Mouse (Mus musculus) neural tube, embryonic 14.5 days (tissue): ENCODE measurements around the gene Oas3. TPM values are rescaled to one million over a fixed set of nuclear protein-coding genes. Genes with fewer than 3 reads are reported as not detected.

Source experiments
- ATAC-seq: fragments of 200-750 bp; cut with Nextera tagmentation; 2 replicates; pipeline ENCODE4 v1.8.0; 2017; ENCODE audit warnings: low read depth, mild to moderate bottlenecking, moderate TSS enrichment, moderate library complexity
- H3K27ac ChIP-seq: fragments of 300-500 bp; sonication (generic); 2 replicates; pipeline ENCODE4 v1.5.1; 2014; ENCODE audit warnings: low read depth, mild to moderate bottlenecking, control low read depth, low read length, moderate library complexity, mixed read lengths
- H3K27me3 ChIP-seq: fragments of 300-500 bp; sonication (generic); 2 replicates; pipeline ENCODE4 v1.6.1; 2014; ENCODE audit warnings: low read length; ENCODE audit not compliant: control insufficient read depth, insufficient read depth
- H3K36me3 ChIP-seq: fragments of 300-500 bp; sonication (generic); 2 replicates; pipeline ENCODE4 v1.6.1; 2014; ENCODE audit warnings: low read length, mixed read lengths; ENCODE audit not compliant: control insufficient read depth, insufficient read depth
- H3K4me1 ChIP-seq: fragments of 300-500 bp; sonication (generic); 2 replicates; pipeline ENCODE4 v1.6.1; 2014; ENCODE audit warnings: low read length; ENCODE audit not compliant: control insufficient read depth, insufficient read depth
- H3K4me2 ChIP-seq: fragments of 300-500 bp; sonication (generic); 2 replicates; pipeline ENCODE4 v1.6.1; 2014; ENCODE audit warnings: mild to moderate bottlenecking, low read depth, low read length, control low read depth
- H3K4me3 ChIP-seq: fragments of 300-500 bp; sonication (generic); 2 replicates; pipeline ENCODE4 v1.5.1; 2014; ENCODE audit warnings: low read depth, low read length, control low read depth, mixed read lengths
- H3K9ac ChIP-seq: fragments of 300-500 bp; sonication (generic); replicated peaks from 2 replicates; pipeline ENCODE4 v1.6.1; 2014; ENCODE audit warnings: low read depth, mild to moderate bottlenecking, control low read depth, low read length, mixed read lengths
- H3K9me3 ChIP-seq: fragments of 300-500 bp; sonication (generic); 2 replicates; pipeline ENCODE4 v1.6.1; 2016; ENCODE audit warnings: low read length; ENCODE audit not compliant: control insufficient read depth
- WGBS: fragments of 180-500 bp; shearing (Covaris S2); extraction: QIAGEN DNeasy Blood & Tissue Kit; methylation state at CpG from one replicate; pipeline ENCODE4 v1.1.7; 2014; 5-methylcytosine and 5-hydroxymethylcytosine counted together
- polyA plus RNA-seq: library from polyadenylated mRNA; unstranded; fragments of >200 nt; fragmentation: Nextera tagmentation; extraction: Ambion mirVana; gene quantifications from 2 replicates; pipeline ENCODE4 v1.2.1, GENCODE M21; 2014

Oas3 gene
- polyA plus RNA-seq, 1 experiment from 2014 or later: 0.42 TPM

GRCm38 (mm10) chr5:120714314-120714713 is 63.1 kb downstream of the Oas3 start:
- no peak overlapping the region for H3K27ac ChIP-seq
- H3K4me1 ChIP-seq: peaks cover 14% of the 10 kb centered on the region
- H3K27me3 ChIP-seq: peaks cover 10% of the 10 kb centered on the region
- no peak overlapping the region for H3K4me2 ChIP-seq
- H3K4me3 ChIP-seq: no peak overlapping the region
- WGBS: 5% methylated on average over 16 of the region's 16 CpGs
- no peak overlapping the region for H3K9ac ChIP-seq
- ATAC-seq: no peak
- H3K9me3 ChIP-seq: no peaks in the 10 kb centered on the region
- H3K36me3 ChIP-seq: no peaks in the 10 kb centered on the region

GRCm38 (mm10) chr5:120712721-120713120 is 64.7 kb downstream of the Oas3 start:
- Histone ChIP-seq H3K9ac (no peak overlapping the region), H3K27me3 (peaks cover 10% of the 10 kb centered on the region), H3K4me1 (peaks cover 24% of the 10 kb centered on the region), H3K27ac (no peak overlapping the region), H3K4me2 (no peak overlapping the region), H3K9me3 (no peaks in the 10 kb centered on the region), H3K4me3 (no peak overlapping the region), H3K36me3 (no peaks in the 10 kb centered on the region)
- WGBS: 53% methylated on average over 8 of the region's 8 CpGs
- ATAC-seq: no peak

- H3K27ac ChIP-seq: peak within 1 kb of the TSS; percentile 87
- H3K4me1 ChIP-seq: peaks cover 25% of the 10 kb centered on the region
- 0 out of 2 replicates have a peak, but pooled peaks have one; percentile 6 for ATAC-seq
- H3K4me2 ChIP-seq: peak within 1 kb of the TSS; percentile 65
- peaks cover 10% of the 10 kb centered on the region for H3K27me3 ChIP-seq
- 19% methylated on average over 3 of the region's 3 CpGs for WGBS
- H3K9me3 ChIP-seq: no peaks in the 10 kb centered on the region
- peak within 1 kb of the TSS; percentile 81 for H3K4me3 ChIP-seq
- peak within 1 kb of the TSS; percentile 94 for H3K9ac ChIP-seq
- no peaks in the 10 kb centered on the region for H3K36me3 ChIP-seq
These were observed 65.6 kb downstream of the Oas3 start, which contains the start of gene Dtx1 for GRCm38 (mm10) chr5:120711827-120712226. Gene Dtx1 (minus strand): TSS chr5:120711927.

DNA sequence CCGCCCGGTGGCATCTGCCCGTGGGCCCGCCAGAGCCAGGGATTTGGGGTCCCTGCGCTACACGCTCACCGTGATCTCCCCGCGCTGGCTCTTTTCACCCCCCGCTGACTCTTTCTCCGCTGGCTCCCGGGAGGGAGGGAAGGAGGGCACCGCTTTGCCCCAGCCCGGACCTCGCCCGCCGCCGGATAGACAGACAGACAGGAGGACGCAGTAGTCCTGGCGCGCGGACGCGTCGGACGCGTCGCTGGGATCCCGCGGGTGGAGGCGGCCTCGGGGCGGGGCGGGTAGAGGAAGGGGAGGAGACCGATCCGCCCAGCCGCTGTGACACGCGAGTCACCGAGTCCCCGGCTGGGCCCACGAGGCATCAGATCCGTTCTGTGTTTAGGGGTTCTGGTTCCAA is 66.0 kb downstream of the Oas3 start:
- Histone ChIP-seq H3K4me1 (peaks cover 29% of the 10 kb centered on the region), H3K27ac (peak overlapping the region; percentile 87), H3K4me3 (peak overlapping the region; percentile 81), H3K9ac (peak overlapping the region; percentile 94), H3K4me2 (peak overlapping the region; percentile 65), H3K9me3 (no peaks in the 10 kb centered on the region), H3K27me3 (peaks cover 10% of the 10 kb centered on the region), H3K36me3 (no peaks in the 10 kb centered on the region)
- 1% methylated on average over 40 of the region's 43 CpGs for WGBS
- peak; percentile 65 for ATAC-seq

DNA sequence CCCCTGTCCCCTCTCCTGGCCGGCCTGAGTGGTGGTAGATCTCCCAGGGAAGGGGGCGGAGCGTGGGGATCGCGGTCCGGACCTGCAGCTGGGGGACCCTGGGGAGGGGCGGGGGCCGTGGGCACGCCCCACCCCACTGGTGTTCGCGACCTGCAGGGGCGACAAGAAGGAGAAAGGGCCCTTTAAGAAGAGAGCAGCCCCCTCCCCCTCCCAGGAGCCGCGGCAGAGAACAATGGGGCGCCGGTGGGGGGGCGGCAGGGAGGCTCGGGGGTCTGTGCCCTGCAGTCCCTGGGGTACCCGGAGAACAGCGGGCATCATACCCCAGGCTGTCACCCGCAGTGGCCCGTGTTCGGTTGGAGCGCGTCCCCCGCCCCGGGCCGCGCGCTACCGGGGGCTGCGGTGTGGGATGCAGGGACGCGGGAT is 66.6 kb downstream of the Oas3 start:
- no peaks in the 10 kb centered on the region for H3K9me3 ChIP-seq
- ATAC-seq: peak; percentile 50
- WGBS: 1% methylated on average over 24 of the region's 34 CpGs
- H3K4me1 ChIP-seq: peaks cover 32% of the 10 kb centered on the region
- peak overlapping the region; percentile 81 for H3K4me3 ChIP-seq
- peaks cover 10% of the 10 kb centered on the region for H3K27me3 ChIP-seq
- H3K36me3 ChIP-seq: no peaks in the 10 kb centered on the region
- peak overlapping the region; percentile 87 for H3K27ac ChIP-seq
- peak overlapping the region; percentile 94 for H3K9ac ChIP-seq
- peak overlapping the region; percentile 65 for H3K4me2 ChIP-seq

- WGBS: 3% methylated on average over 40 of the region's 40 CpGs
- Histone ChIP-seq H3K27me3 (peaks cover 10% of the 10 kb centered on the region), H3K4me3 (peak overlapping the region; percentile 81), H3K4me1 (peaks cover 32% of the 10 kb centered on the region), H3K36me3 (no peaks in the 10 kb centered on the region), H3K9me3 (no peaks in the 10 kb centered on the region), H3K27ac (peak overlapping the region; percentile 87), H3K4me2 (peak overlapping the region; percentile 65), H3K9ac (peak overlapping the region; percentile 94)
- ATAC-seq: peak; percentile 24
These were observed 67.2 kb downstream of the Oas3 start for GRCm38 (mm10) chr5:120710161-120710825.

DNA sequence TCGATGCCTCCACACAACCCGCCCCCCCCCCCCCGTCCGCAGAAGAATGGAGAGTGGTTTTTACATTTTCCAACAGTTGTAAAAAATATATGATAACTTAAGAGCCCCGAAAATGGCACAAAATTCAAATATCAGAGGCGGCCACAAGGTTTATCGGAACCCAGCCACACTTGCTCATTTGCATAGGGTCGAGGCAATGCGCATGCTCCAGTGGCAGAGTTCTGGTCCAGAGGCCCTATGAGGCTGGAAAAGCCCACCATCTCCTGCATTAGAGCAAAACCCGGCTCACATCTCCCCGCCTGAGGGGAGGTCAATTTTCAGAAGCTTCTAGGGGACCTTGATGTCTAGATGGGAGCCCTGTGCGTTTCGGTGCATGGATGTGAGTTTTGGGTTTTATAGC is 70.5 kb downstream of the Oas3 start:
- Histone ChIP-seq H3K27me3 (peaks cover 11% of the 10 kb centered on the region; the same call in 1 of the 2 replicates), H3K36me3 (no peaks in the 10 kb centered on the region), H3K4me3 (peak overlapping the region; percentile 9; the same call in 1 of the 2 replicates), H3K27ac (no peak overlapping the region), H3K4me1 (peaks cover 37% of the 10 kb centered on the region), H3K9me3 (no peaks in the 10 kb centered on the region), H3K9ac (no peak overlapping the region), H3K4me2 (peak overlapping the region; percentile 41)
- ATAC-seq: no peak
- 42% methylated on average over 13 of the region's 13 CpGs for WGBS

- Histone ChIP-seq H3K4me2 (peak overlapping the region; percentile 41), H3K27ac (no peak overlapping the region), H3K27me3 (peaks cover 10% of the 10 kb centered on the region; the same call in 1 of the 2 replicates), H3K4me3 (peak overlapping the region; percentile 9; the same call in 1 of the 2 replicates), H3K9me3 (no peaks in the 10 kb centered on the region), H3K36me3 (no peaks in the 10 kb centered on the region), H3K4me1 (peaks cover 34% of the 10 kb centered on the region), H3K9ac (no peak overlapping the region)
- WGBS: 9% methylated on average over 16 of the region's 16 CpGs
- ATAC-seq: no peak
These were observed 70.9 kb downstream of the Oas3 start for GRCm38 (mm10) chr5:120706541-120706940.

DNA sequence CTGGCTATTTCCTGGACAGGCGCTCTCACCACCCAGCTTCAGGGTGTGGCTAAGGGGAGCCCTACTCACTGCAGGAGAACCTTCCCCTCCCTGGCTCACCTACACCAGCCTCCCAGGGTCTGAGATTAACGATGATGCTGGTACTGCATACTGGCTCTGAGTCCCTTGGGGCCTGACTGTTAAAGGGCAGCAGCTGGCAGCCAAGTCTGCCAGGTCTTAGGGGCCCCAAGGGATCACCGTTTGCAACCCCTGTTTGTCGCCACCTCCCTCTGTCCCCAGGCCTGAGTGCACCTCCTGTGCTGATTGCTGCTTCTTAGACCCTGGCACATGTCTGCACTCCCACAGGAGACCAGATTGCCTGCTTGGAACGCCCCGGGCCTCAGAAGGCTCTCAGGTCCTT is 73.0 kb downstream of the Oas3 start:
- Histone ChIP-seq H3K4me3 (no peak overlapping the region), H3K9ac (no peak overlapping the region), H3K4me2 (no peak overlapping the region), H3K27ac (no peak overlapping the region), H3K9me3 (no peaks in the 10 kb centered on the region), H3K27me3 (0 out of 2 replicates have a peak, but pooled peaks cover 3% of the 10 kb centered on the region), H3K4me1 (peaks cover 32% of the 10 kb centered on the region), H3K36me3 (no peaks in the 10 kb centered on the region)
- 33% methylated on average over 6 of the region's 6 CpGs for WGBS
- no peak for ATAC-seq
